Mouse (Mus musculus) spleen, adult 12 weeks (tissue): ENCODE data around the gene Arl9.
"Not testable (repeated sequence)": the region's sequence is repeated elsewhere in the genome, so short reads cannot be mapped to it uniquely, and the experiment has no call there.

ENCODE experiments used
- DNase-seq: peaks from one replicate; pipeline ENCODE4 v3.0.0; 2022; ENCODE audit warnings: low spot score

The Arl9 gene

GRCm38 (mm10) chr5:77028034-77028433 lies 24.2 kb downstream of the Arl9 start:
- DNase-seq, result no peak

- DNase-seq, result no peak
Observed at GRCm38 (mm10) chr5:77029735-77030134, 25.9 kb downstream of the Arl9 start.

GRCm38 (mm10) chr5:77035101-77035500 lies 31.2 kb downstream of the Arl9 start:
- DNase-seq, result not testable (repeated sequence)

GRCm38 (mm10) chr5:77038451-77038850 lies 34.6 kb downstream of the Arl9 start:
- no peak for DNase-seq

GRCm38 (mm10) chr5:77039391-77039790 lies 35.5 kb downstream of the Arl9 start:
- no peak for DNase-seq

- no peak for DNase-seq
Observed at GRCm38 (mm10) chr5:77044362-77044761, 40.5 kb downstream of the Arl9 start.

GRCm38 (mm10) chr5:77052616-77053015 lies 48.8 kb downstream of the Arl9 start:
- DNase-seq, result no peak

GRCm38 (mm10) chr5:77056881-77057440 lies 53.1 kb downstream of the Arl9 start:
- DNase-seq, result no peak
